Mouse (Mus musculus): Measurements from ENCODE around the gene C1galt1.

DNA sequence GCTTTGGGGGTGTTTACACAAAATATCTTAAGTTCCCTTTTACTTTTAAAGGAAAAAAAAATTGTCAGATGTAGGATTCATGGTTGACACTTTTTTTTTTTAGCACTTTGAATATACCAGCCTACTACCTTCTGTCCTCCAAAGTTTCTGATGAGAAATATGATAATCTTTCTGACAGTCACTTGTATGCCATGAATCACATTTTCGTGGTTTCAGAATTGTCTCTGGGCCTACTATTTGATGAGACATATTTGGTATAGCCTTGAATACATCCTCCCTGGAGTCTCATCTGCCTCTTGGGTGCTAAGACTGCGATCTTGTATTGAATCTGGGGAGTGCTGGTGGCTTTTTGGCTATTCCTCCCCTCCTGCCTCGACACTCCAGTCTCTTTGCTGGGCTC is 8.8 kb downstream of the C1galt1 start:
- TF ChIP-seq CTCF (IDR thresholded peaks at IDR 0.05; ENCODE audit: borderline replicate concordance, insufficient read depth, low read length) = no peak
- no peak for TF ChIP-seq POLR2A (IDR thresholded peaks at IDR 0.05; ENCODE audit: low read depth, low read length)

All from embryonic fibroblast, embryonic 13.5 days (primary cell).